ENCODE assay signal across 11 mouse cellular contexts in genomic region chr13:24159190-24159965, GRCm38 (mm10).
DNase-seq lines count a peak whose midpoint lies in the region; ATAC-seq lines count a peak whose summit lies in the region.
"Had no signal": no experiment of that assay in that cellular context is flagged by ENCODE, and none has a peak within 500 bp of the region (broad histone marks: within the 10 kb centered on the region; RNA-seq: fewer than 3 reads in every experiment).

No protein-coding gene starts in this region.

- no peak overlapping the region for H3K27ac ChIP-seq in kidney, embryonic 15.5 days
- H3K27ac ChIP-seq in liver, embryonic 11.5 days (ENCODE audit: low read depth, low read length): peak overlapping the region; percentile 93
- H3K27ac ChIP-seq in stomach, embryonic 15.5 days: no peak overlapping the region
- H3K27ac ChIP-seq: limb, embryonic 15.5 days had no signal

- H3K9ac ChIP-seq in kidney, embryonic 15.5 days: no peak overlapping the region
- H3K9ac ChIP-seq in liver, embryonic 11.5 days (ENCODE audit: low read depth, low read length): peak overlapping the region; percentile 41
- H3K9ac ChIP-seq in stomach, embryonic 15.5 days: no peak overlapping the region
- H3K9ac ChIP-seq: limb, embryonic 15.5 days had no signal

- peaks cover 8% of the 10 kb centered on the region for H3K36me3 ChIP-seq in kidney, embryonic 15.5 days
- no peaks in the 10 kb centered on the region for H3K36me3 ChIP-seq in liver, embryonic 11.5 days (ENCODE audit: control insufficient read depth, insufficient read depth, low read length)
- no peaks in the 10 kb centered on the region for H3K36me3 ChIP-seq in stomach, embryonic 15.5 days

- no peaks in the 10 kb centered on the region for H3K27me3 ChIP-seq in kidney, embryonic 15.5 days
- no peaks in the 10 kb centered on the region for H3K27me3 ChIP-seq in liver, embryonic 11.5 days (replicated peaks; ENCODE audit: control insufficient read depth, insufficient read depth, low read length)
- no peaks in the 10 kb centered on the region for H3K27me3 ChIP-seq in stomach, embryonic 15.5 days (replicated peaks)
- H3K27me3 ChIP-seq: limb, embryonic 15.5 days had no signal

- H3K4me1 ChIP-seq in kidney, embryonic 15.5 days: 0 out of 2 replicates have a peak, but pooled peaks cover 3% of the 10 kb centered on the region
- peaks cover 28% of the 10 kb centered on the region for H3K4me1 ChIP-seq in liver, embryonic 11.5 days (replicated peaks; ENCODE audit: control insufficient read depth, insufficient read depth, low read length)
- H3K4me1 ChIP-seq in stomach, embryonic 15.5 days: no peaks in the 10 kb centered on the region

- 83% methylated on average over 8 of the region's 8 CpGs for WGBS in kidney, embryonic 15.5 days
- WGBS in liver, embryonic 11.5 days: 31% methylated on average over 8 of the region's 8 CpGs
- WGBS in stomach, embryonic 15.5 days: 71% methylated on average over 8 of the region's 8 CpGs

- no peak overlapping the region for H3K4me3 ChIP-seq in kidney, embryonic 15.5 days (replicated peaks)
- no peak overlapping the region for H3K4me3 ChIP-seq in liver, embryonic 11.5 days (ENCODE audit: low read depth, low read length)
- H3K4me3 ChIP-seq in stomach, embryonic 15.5 days (replicated peaks): no peak overlapping the region
- H3K4me3 ChIP-seq: limb, embryonic 15.5 days had no signal

- no peaks in the 10 kb centered on the region for H3K9me3 ChIP-seq in kidney, embryonic 15.5 days (replicated peaks)
- no peaks in the 10 kb centered on the region for H3K9me3 ChIP-seq in liver, embryonic 11.5 days (ENCODE audit: control insufficient read depth, low read length)
- no peaks in the 10 kb centered on the region for H3K9me3 ChIP-seq in stomach, embryonic 15.5 days
- H3K9me3 ChIP-seq: limb, embryonic 15.5 days had no signal

- DNase-seq in kidney, postnatal 4 days: no peak
- peak; percentile 29 for DNase-seq in c-Kit-positive CD71-negative TER-119-negative erythroid progenitor cells, embryonic 14.5 days (ENCODE audit: low read depth)
- no peak for DNase-seq in liver, embryonic 11.5 days (ENCODE audit: low spot score)
- no peak for DNase-seq in left cerebral cortex, adult 9 months (ENCODE audit: low spot score in 2 of 2)
- no peak for DNase-seq in urinary bladder, adult 2 months (ENCODE audit: low spot score)
- DNase-seq: cerebellum, adult 11 months; kidney, adult 2 months; layer of hippocampus, adult 9-11 months had no signal

- H3K4me2 ChIP-seq in kidney, embryonic 15.5 days: no peak overlapping the region
- peak overlapping the region; percentile 54 for H3K4me2 ChIP-seq in liver, embryonic 11.5 days
- no peak overlapping the region for H3K4me2 ChIP-seq in stomach, embryonic 15.5 days
- H3K4me2 ChIP-seq: limb, embryonic 15.5 days had no signal

- peak; percentile 83 for ATAC-seq in kidney, embryonic 15.5 days (replicated peaks; ENCODE audit: low FRiP score)
- peak; percentile 99 for ATAC-seq in liver, embryonic 11.5 days (replicated peaks; ENCODE audit: low FRiP score)
- peak; percentile 95 for ATAC-seq in stomach, embryonic 15.5 days (ENCODE audit: insufficient read depth, low FRiP score, low read depth)
